Mouse (Mus musculus) urinary bladder, postnatal 0 days (tissue): Measurements from ENCODE around the gene Ear6. TPM values are rescaled to one million over a fixed set of nuclear protein-coding genes. Genes with fewer than 3 reads are reported as not detected.

Experiments used
- microRNA-seq: library from miRNA; unstranded; fragments of <30 nt; microRNA quantifications from one replicate; pipeline ENCODE4, GENCODE M21; 2016
- polyA plus RNA-seq: library from polyadenylated mRNA; unstranded; fragments of >200 nt; fragmentation: Nextera tagmentation; extraction: Ambion mirVana; gene quantifications from 2 replicates; pipeline ENCODE4 v1.2.1, GENCODE M21; 2015

Ear6 gene
- polyA plus RNA-seq: not detected in 2 replicates

GRCm38 (mm10) chr14:51853399-51853798, at the start of gene Ear6:
Gene Ear6, plus strand, starts transcription at chr14:51853699.

GRCm38 (mm10) chr14:51884598-51885331, 31.3 kb downstream of the Ear6 start, which contains the start of gene Mettl17:
Gene Mettl17, plus strand, starts transcription at chr14:51884842.

GRCm38 (mm10) chr14:51892191-51892939, 38.9 kb downstream of the Ear6 start, which contains the start of gene Slc39a2:
Gene Slc39a2, plus strand, starts transcription at chr14:51892889.

Small RNAs within 50 kb of the gene (microRNA-seq; reads per million reads assigned to microRNA genes)
- not detected for gene Gm27375

Other genes starting within 250 kb of the Ear6 start
- gene Gm17078, start 242.4 kb upstream of the Ear6 start, polyA plus RNA-seq: not detected in 2 replicates
- not detected in 2 replicates for gene Gm4181, start 218.0 kb upstream of the Ear6 start, polyA plus RNA-seq
- gene Gm17079, start 158.2 kb upstream of the Ear6 start, polyA plus RNA-seq: not detected in 2 replicates
- gene Gm5800, start 136.5 kb upstream of the Ear6 start, polyA plus RNA-seq: not detected in 2 replicates
- gene Ang4, start 80.1 kb upstream of the Ear6 start, polyA plus RNA-seq: not detected in 2 replicates
- gene AY358078, start 53.7 kb upstream of the Ear6 start, polyA plus RNA-seq: not detected in 2 replicates
- gene Mettl17, start 31.1 kb downstream of the Ear6 start, polyA plus RNA-seq: 21.3 and 24.1 TPM in 2 replicates
- 0.15 and 0.16 TPM in 2 replicates for gene Slc39a2, start 39.2 kb downstream of the Ear6 start, polyA plus RNA-seq
- gene Ndrg2, start 60.5 kb downstream of the Ear6 start, polyA plus RNA-seq: 402 and 463 TPM in 2 replicates
- not detected in 2 replicates for gene Tppp2, start 64.7 kb downstream of the Ear6 start, polyA plus RNA-seq
- 0.36 and 0.43 TPM in 2 replicates for gene Rnase13, start 69.1 kb downstream of the Ear6 start, polyA plus RNA-seq
- gene Arhgef40, start 131.0 kb downstream of the Ear6 start, polyA plus RNA-seq: 39.6 and 42.7 TPM in 2 replicates
- gene Tmem253, start 162.0 kb downstream of the Ear6 start, polyA plus RNA-seq: 0.26 and 0.52 TPM in 2 replicates
- gene Zfp219, start 167.0 kb downstream of the Ear6 start, polyA plus RNA-seq: 17.9 and 18.7 TPM in 2 replicates
- not detected in 2 replicates for gene Olfr221, start 188.8 kb downstream of the Ear6 start, polyA plus RNA-seq